Mouse (Mus musculus): Measurements from ENCODE around the gene Fcgrt. TPM values are rescaled to one million over a fixed set of nuclear protein-coding genes. Genes with fewer than 3 reads are reported as not detected.
A peak's percentile ranks its signal among the peaks of the same experiment; 100 is the strongest.
"Not testable (repeated sequence)": the region's sequence is repeated elsewhere in the genome, so short reads cannot be mapped to it uniquely, and the experiment has no call there.

Fcgrt gene
- polyA plus RNA-seq, 1 experiment = not detected

DNA sequence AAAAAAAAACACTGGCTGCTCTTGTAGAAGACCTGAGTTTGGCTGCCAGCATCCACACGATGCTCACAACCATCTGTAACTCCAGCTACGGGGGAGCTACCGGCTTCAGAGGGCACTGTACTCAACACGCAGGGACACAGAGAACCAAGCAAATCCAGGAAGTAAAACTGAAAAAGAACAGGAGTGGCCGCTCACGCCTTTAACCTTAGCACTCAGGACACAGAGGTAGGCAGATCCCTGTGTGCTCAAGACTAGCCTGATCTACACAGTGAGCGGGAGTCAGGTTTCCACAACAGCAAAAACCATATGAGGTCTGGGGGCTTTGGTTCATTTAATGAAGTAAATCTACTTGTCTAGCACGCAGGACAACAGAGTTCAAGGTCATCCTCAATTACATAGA is 1.8 kb upstream of the Fcgrt start:
- no peak overlapping the region for H3K27ac ChIP-seq (ENCODE audit: insufficient read depth, low read depth, low read length)
- no peak for TF ChIP-seq CTCF (IDR thresholded peaks at IDR 0.05; ENCODE audit: insufficient read depth, low read depth, low read length)
- TF ChIP-seq POLR2A (IDR thresholded peaks at IDR 0.05; ENCODE audit: insufficient read depth, low read depth, low read length) = no peak
- no peak overlapping the region for H3K4me3 ChIP-seq (ENCODE audit: insufficient read depth, low read depth, low read length)
- WGBS = 88% methylated on average over 8 of the region's 8 CpGs
- peaks cover 6% of the 10 kb centered on the region; the same call in 1 of the 2 replicates for H3K4me1 ChIP-seq (ENCODE audit: control insufficient read depth, insufficient read depth, low read length)

DNA sequence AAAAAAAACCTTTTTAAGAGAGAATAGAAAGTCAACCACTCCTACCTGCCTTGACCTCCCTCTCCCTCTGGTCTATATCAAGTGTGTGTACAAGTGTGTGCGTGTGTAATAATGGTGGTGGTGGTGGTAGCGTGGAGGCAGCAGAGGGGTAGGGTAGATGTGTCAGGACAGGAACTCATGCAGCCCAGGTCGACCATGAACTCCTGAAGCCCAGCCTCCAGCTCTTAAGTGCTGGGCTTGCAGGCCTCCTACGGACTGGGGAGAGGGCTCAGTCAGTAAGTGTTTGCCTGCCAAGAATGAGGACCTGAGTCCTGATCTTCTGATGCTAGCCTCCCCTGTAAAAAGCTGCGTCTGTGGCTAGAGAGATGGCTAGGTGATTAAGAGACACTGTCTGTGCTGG is 1.3 kb upstream of the Fcgrt start:
- Histone ChIP-seq H3K27ac (ENCODE audit: insufficient read depth, low read depth, low read length) (no peak overlapping the region), H3K4me3 (ENCODE audit: insufficient read depth, low read depth, low read length) (no peak overlapping the region), H3K4me1 (ENCODE audit: control insufficient read depth, insufficient read depth, low read length) (peaks cover 6% of the 10 kb centered on the region; the same call in 1 of the 2 replicates)
- 82% methylated on average over 5 of the region's 5 CpGs for WGBS
- TF ChIP-seq CTCF (IDR thresholded peaks at IDR 0.05; ENCODE audit: insufficient read depth, low read depth, low read length) = no peak
- no peak for TF ChIP-seq POLR2A (IDR thresholded peaks at IDR 0.05; ENCODE audit: insufficient read depth, low read depth, low read length)

DNA sequence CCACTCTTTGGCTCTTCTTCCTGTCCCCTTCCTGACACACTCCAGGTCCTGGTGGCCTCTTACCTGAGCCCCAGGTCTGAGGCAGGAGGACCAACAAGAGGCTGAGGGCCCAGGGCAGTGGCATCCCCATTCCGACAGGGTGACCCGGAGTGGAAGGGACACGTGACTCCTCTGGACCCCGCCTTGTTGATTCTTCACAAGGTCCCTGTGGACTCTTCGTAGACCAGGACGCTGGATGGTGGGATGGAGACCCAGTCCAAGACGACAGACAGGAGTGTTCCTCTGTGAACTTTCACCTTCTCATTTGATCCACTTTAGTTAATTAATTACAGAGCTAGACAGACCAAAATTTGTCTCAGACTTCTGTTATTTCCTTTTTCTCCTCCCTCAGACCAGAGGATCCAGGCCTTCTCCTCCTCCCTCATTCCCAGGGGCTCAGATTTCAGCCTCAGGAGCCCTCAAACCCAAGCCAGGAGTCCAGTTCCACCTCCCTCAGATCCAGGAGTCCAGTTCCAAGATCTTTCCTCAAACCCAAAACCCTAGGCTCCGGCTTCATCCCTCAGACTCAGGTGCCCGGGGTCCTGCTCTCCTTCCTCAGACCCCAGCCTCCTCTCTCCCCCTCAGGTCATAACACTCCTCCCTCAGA is 588 bp downstream of the Fcgrt start:
- TF ChIP-seq CTCF (IDR thresholded peaks at IDR 0.05; ENCODE audit: insufficient read depth, low read depth, low read length) = no peak
- Histone ChIP-seq H3K4me3 (ENCODE audit: insufficient read depth, low read depth, low read length) (peak overlapping the region; percentile 35), H3K4me1 (ENCODE audit: control insufficient read depth, insufficient read depth, low read length) (peaks cover 6% of the 10 kb centered on the region; the same call in 1 of the 2 replicates), H3K27ac (ENCODE audit: insufficient read depth, low read depth, low read length) (0 out of 2 replicates have a peak overlapping the region, but pooled peaks have one; percentile 31)
- WGBS = 80% methylated on average over 9 of the region's 9 CpGs

DNA sequence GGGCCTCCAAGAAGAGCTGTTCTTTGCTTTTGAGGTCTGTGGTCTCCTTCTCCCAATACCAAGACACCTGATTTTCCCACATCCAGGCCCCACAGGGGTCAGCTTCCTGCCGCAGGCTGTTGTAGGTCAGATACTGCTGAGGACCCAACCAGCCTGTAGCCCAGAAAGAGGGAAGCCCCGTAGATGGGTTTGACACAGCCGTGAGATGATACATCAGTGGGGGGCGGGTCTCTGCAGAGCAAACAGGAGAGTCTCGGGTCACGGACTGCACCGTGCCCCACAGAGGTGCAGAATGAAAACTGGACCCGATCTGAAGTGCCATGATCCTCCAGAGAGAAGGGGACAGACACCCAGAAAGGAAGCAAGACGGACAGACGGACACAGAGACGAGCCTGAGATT is 1.2 kb downstream of the Fcgrt start:
- Histone ChIP-seq H3K27ac (ENCODE audit: insufficient read depth, low read depth, low read length) (no peak overlapping the region), H3K4me1 (ENCODE audit: control insufficient read depth, insufficient read depth, low read length) (peaks cover 6% of the 10 kb centered on the region; the same call in 1 of the 2 replicates), H3K4me3 (ENCODE audit: insufficient read depth, low read depth, low read length) (no peak overlapping the region)
- TF ChIP-seq POLR2A (IDR thresholded peaks at IDR 0.05; ENCODE audit: insufficient read depth, low read depth, low read length) = no peak
- TF ChIP-seq CTCF (IDR thresholded peaks at IDR 0.05; ENCODE audit: insufficient read depth, low read depth, low read length) = no peak
- 82% methylated on average over 11 of the region's 11 CpGs for WGBS

DNA sequence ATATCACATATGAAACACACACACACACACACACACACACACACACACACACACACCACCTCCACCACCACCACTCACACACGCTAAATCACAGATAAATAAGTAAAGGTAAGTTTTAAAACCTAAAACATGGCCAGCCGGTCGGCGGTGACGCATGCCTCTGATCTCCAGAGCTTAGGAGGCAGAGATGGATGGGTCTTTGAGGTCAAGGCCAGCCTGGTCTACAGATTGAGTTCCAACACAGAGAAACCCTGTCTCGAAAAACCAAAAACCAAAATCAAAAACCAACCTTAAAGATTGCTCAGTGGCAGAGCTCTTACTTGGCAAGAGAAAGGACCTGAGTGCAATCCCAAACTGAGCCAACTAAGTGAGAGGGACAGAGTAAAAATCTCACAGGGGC is 3.6 kb downstream of the Fcgrt start:
- WGBS = 91% methylated on average over 6 of the region's 6 CpGs
- TF ChIP-seq CTCF (IDR thresholded peaks at IDR 0.05; ENCODE audit: insufficient read depth, low read depth, low read length) = no peak
- no peak for TF ChIP-seq POLR2A (IDR thresholded peaks at IDR 0.05; ENCODE audit: insufficient read depth, low read depth, low read length)
- no peak overlapping the region for H3K4me3 ChIP-seq (ENCODE audit: insufficient read depth, low read depth, low read length)
- peaks cover 6% of the 10 kb centered on the region; the same call in 1 of the 2 replicates for H3K4me1 ChIP-seq (ENCODE audit: control insufficient read depth, insufficient read depth, low read length)
- H3K27ac ChIP-seq (ENCODE audit: insufficient read depth, low read depth, low read length) = no peak overlapping the region

DNA sequence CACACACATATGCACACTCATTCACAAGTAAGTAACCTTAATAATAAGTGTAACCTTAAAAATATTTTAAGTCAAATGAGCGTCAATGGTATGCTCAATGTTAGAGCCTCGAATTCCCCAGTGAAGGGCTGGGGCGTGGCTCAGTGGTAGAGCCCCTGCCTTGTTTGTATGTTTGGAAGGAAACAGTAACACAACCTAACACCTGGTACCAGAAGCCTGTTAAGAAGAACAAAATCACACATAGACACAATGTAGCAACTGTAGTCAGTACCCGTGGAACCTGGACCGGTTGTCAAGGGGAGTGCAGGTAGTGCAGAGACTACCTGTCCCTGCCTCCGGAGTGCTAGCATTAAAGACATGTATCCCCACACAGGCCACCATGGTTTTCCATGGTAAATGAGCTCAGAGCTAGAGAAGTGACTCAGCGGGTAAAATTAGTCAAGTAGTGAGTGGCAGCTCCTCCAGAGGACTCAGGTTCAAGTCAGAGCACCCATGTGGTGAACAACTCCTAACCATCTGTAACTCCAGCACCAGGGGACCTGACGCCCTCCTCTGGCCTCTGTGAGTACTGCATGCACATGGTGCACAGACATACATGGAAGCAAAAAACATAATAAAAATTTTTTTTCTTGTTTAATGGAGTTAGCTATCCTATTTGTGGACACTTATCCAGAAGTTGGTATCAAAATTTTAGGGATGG is 5.0 kb downstream of the Fcgrt start:
- peaks cover under 1% of the 10 kb centered on the region; the same call in 1 of the 2 replicates for H3K4me1 ChIP-seq (ENCODE audit: control insufficient read depth, insufficient read depth, low read length)
- 88% methylated on average over 8 of the region's 8 CpGs for WGBS
- no peak for TF ChIP-seq CTCF (IDR thresholded peaks at IDR 0.05; ENCODE audit: insufficient read depth, low read depth, low read length)
- no peak for TF ChIP-seq POLR2A (IDR thresholded peaks at IDR 0.05; ENCODE audit: insufficient read depth, low read depth, low read length)
- no peak overlapping the region for H3K4me3 ChIP-seq (ENCODE audit: insufficient read depth, low read depth, low read length)
- H3K27ac ChIP-seq (ENCODE audit: insufficient read depth, low read depth, low read length) = no peak overlapping the region

DNA sequence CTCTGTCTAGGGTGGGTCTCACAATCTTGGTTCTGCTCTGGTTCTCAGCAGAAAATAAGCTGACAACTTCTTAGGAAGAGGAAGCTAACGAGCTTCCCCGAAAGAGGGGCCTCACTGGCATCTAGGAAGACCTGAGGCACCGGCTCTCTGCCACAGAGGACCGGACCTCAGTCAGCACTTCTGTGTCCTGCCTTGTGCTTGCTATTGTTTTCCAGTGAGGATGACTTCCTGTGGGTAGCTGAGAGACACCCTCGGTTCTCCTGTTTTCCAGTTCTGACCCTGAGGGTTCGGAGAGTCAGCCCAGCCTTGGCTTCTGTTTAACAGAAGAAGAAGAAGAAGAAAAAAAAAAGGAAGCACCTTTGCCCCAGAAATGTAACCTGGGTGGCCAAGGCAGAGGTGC is 6.2 kb downstream of the Fcgrt start:
- WGBS = 54% methylated on average over 6 of the region's 6 CpGs
- H3K4me3 ChIP-seq (ENCODE audit: insufficient read depth, low read depth, low read length) = no peak overlapping the region
- H3K4me1 ChIP-seq (ENCODE audit: control insufficient read depth, insufficient read depth, low read length) = no peaks in the 10 kb centered on the region
- H3K27ac ChIP-seq (ENCODE audit: insufficient read depth, low read depth, low read length) = no peak overlapping the region
- TF ChIP-seq POLR2A (IDR thresholded peaks at IDR 0.05; ENCODE audit: insufficient read depth, low read depth, low read length) (no peak), CTCF (IDR thresholded peaks at IDR 0.05; ENCODE audit: insufficient read depth, low read depth, low read length) (no peak)

DNA sequence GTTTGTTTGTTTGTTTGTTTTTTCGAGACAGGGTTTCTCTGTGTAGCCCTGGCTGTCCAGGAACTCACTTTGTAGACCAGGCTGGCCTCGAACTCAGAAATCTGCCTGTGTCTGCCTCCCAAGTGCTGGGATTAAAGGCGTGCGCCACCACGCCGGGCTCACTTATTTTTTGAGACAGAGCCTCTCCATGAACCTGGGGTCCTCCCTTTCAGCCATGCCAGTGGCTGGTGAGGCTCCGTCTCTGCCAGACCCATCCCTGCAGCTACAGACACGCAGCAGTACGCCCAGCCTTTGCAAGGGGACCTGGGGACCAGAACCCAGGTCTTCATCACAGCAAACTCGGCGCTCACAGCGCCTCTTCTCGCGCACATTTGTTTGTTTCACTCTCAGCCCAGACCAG is 7.7 kb downstream of the Fcgrt start:
- H3K4me1 ChIP-seq (ENCODE audit: control insufficient read depth, insufficient read depth, low read length) = peaks cover 13% of the 10 kb centered on the region
- H3K27ac ChIP-seq (ENCODE audit: insufficient read depth, low read depth, low read length); H3K4me3 ChIP-seq (ENCODE audit: insufficient read depth, low read depth, low read length): not testable (repeated sequence)
- WGBS = 93% methylated on average over 14 of the region's 14 CpGs

DNA sequence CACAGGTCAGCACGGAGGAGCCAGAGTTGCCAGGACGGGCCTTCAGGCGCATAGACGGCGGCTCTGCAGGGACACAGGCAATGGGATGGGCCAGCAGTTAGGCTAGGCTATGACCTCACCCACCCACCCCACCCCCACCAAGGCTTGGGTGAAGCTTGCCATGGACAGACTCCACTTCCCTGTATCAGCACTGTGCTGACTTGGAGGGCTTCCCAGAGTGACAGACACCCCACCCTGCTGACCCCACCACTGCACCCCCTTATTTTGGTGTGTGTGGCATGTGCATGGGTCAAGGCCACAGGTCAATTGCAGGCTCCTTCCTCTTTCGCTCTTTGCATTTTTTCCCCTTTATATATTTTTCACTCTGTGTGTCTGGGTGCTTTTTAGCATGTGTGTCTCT is 8.3 kb downstream of the Fcgrt start:
- TF ChIP-seq POLR2A (IDR thresholded peaks at IDR 0.05; ENCODE audit: insufficient read depth, low read depth, low read length) (no peak), CTCF (IDR thresholded peaks at IDR 0.05; ENCODE audit: insufficient read depth, low read depth, low read length) (no peak)
- WGBS = 76% methylated on average over 6 of the region's 6 CpGs
- no peak overlapping the region for H3K4me3 ChIP-seq (ENCODE audit: insufficient read depth, low read depth, low read length)
- peaks cover 14% of the 10 kb centered on the region for H3K4me1 ChIP-seq (ENCODE audit: control insufficient read depth, insufficient read depth, low read length)
- no peak overlapping the region for H3K27ac ChIP-seq (ENCODE audit: insufficient read depth, low read depth, low read length)
